Mouse (Mus musculus): ENCODE measurements around the gene Abhd14b.

DNA sequence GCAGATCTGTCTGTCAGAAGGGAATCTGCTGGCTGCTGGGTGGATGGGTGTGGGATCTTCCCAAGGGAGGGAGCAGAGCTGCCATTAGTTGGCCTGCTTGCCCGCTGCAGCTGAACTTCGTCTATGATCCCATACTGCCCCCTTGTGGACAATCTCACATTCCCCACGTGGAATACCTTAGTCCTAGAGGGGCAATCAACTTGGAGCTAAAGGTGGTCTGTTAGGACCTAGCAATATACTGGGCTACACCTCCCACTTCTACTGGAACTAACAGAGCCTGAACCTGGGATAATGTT lies 25.4 kb upstream of the Abhd14b start:
- TF ChIP-seq POLR2A (IDR thresholded peaks at IDR 0.05; ENCODE audit: low read depth, low read length), result no peak
- TF ChIP-seq CTCF (IDR thresholded peaks at IDR 0.05; ENCODE audit: borderline replicate concordance, insufficient read depth, low read length), result peak; percentile 87; the same call in 1 of the 2 replicates

Data from embryonic fibroblast, embryonic 13.5 days (primary cell).